Comparison of ENCODE assay signal across 19 mouse cellular contexts in the genomic region with DNA sequence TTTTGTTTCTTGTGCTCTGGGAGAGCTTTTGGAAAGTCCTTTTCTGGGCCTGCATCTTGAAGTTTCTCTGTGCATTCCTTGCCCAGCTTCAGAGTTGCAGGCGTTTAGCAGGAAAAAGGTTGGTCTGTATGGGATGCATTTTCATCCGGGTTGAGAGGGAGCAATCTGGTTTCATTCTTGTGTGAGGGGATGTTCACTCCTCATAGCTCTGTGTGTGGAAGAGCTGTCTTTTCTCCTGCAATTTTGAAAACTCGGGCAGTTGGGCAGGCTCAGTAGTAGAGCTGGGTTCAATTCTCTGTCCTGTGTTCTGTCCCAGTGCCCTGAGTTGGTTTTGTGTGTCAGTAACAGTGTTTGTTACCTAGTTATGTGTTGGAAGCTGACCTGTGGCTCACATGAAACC. TPM values are rescaled to one million over a fixed set of nuclear protein-coding genes. Genes with fewer than 3 reads are reported as not detected.
"Had no signal": no experiment of that assay in that cellular context is flagged by ENCODE, and none has a peak within 500 bp of the region (broad histone marks: within the 10 kb centered on the region; RNA-seq: fewer than 3 reads in every experiment).

No protein-coding gene starts in this region.

- H3K4me1 ChIP-seq: lung, embryonic 15.5 days; megakaryocyte, embryonic 14.5 days; midbrain, embryonic 12.5 days; midbrain, embryonic 15.5 days; neural tube, embryonic 12.5 days; stomach, embryonic 15.5 days had no signal

- H3K9ac ChIP-seq: liver, embryonic 15.5 days; liver, postnatal 0 days; lung, embryonic 15.5 days; midbrain, embryonic 12.5 days; midbrain, embryonic 15.5 days; neural tube, embryonic 12.5 days; stomach, embryonic 15.5 days had no signal

- H3K27ac ChIP-seq: liver, embryonic 15.5 days; lung, embryonic 15.5 days; macrophage; midbrain, embryonic 12.5 days; midbrain, embryonic 15.5 days; neural tube, embryonic 12.5 days; stomach, embryonic 15.5 days; stomach, postnatal 0 days had no signal

- H3K9me3 ChIP-seq: liver, embryonic 15.5 days; midbrain, embryonic 15.5 days; stomach, embryonic 15.5 days had no signal

- DNase-seq: liver, postnatal 0 days; lung, adult 2 months; lung, postnatal 14 days; lung, postnatal 36 days; right cerebral cortex, postnatal 14 days; thymus, adult 2 months; thymus, postnatal 25 days; thymus, postnatal 4 days had no signal

- H3K36me3 ChIP-seq: liver, embryonic 15.5 days; lung, embryonic 15.5 days; midbrain, embryonic 12.5 days; midbrain, embryonic 15.5 days; stomach, embryonic 15.5 days had no signal

- H3K27me3 ChIP-seq: liver, embryonic 15.5 days; lung, embryonic 15.5 days; midbrain, embryonic 12.5 days; midbrain, embryonic 15.5 days; neural tube, embryonic 12.5 days; stomach, embryonic 15.5 days had no signal

- H3K4me3 ChIP-seq: liver, embryonic 15.5 days; lung, embryonic 15.5 days; megakaryocyte, embryonic 14.5 days; midbrain, embryonic 12.5 days; midbrain, embryonic 15.5 days; neural tube, embryonic 12.5 days; stomach, embryonic 15.5 days had no signal

RNA-seq across cellular contexts. Expression of a gene that starts 41.1 kb away (rescaled TPM):
- total RNA-seq: monocyte, adult 5-6 weeks; neutrophil, adult 5-6 weeks had no signal
- polyA plus RNA-seq: macrophage had no signal
